Mouse (Mus musculus) bone marrow, adult 2 months (tissue): ENCODE data around the gene Fmo2.

Experiments used
- CTCF ChIP-seq: fragments of 200-500 bp; IDR thresholded peaks from 2 replicates; pipeline ENCODE4 v1.5.1; 2011; ENCODE audit warnings: low read length, control low read depth; ENCODE audit not compliant: control insufficient read depth, insufficient read depth
- POLR2A ChIP-seq: fragments of 200-500 bp; IDR thresholded peaks from 2 replicates; pipeline ENCODE4 v1.6.1; 2011; ENCODE audit warnings: low read depth, mild to moderate bottlenecking, control low read depth, low read length, borderline replicate concordance; ENCODE audit not compliant: control insufficient read depth

GRCm38 (mm10) chr1:162859545-162859976 is 39.0 kb downstream of the Fmo2 start:
- no peak for TF ChIP-seq POLR2A
- TF ChIP-seq CTCF = no peak
